Mouse (Mus musculus) hindbrain, embryonic 11.5 days (tissue): ENCODE data around the gene Lce3e. TPM values are rescaled to one million over a fixed set of nuclear protein-coding genes. Genes with fewer than 3 reads are reported as not detected.

Source experiments
- ATAC-seq: fragments of 200-750 bp; cut with Nextera tagmentation; 2 replicates; pipeline ENCODE4 v1.8.0; 2017; ENCODE audit warnings: mild to moderate bottlenecking, moderate TSS enrichment, moderate library complexity; ENCODE audit not compliant: low FRiP score
- DNase-seq: peaks from one replicate; pipeline ENCODE4 v3.0.0-alpha.2; 2015; ENCODE audit warnings: low spot score
- H3K27ac ChIP-seq: fragments of 300-500 bp; sonication (generic); 2 replicates; pipeline ENCODE4 v1.5.1; 2014; ENCODE audit warnings: mild to moderate bottlenecking, low read depth, low read length
- H3K27me3 ChIP-seq: fragments of 300-500 bp; sonication (generic); 2 replicates; pipeline ENCODE4 v1.6.1; 2014; ENCODE audit warnings: mild to moderate bottlenecking, low read length, moderate library complexity, mixed read lengths; ENCODE audit not compliant: control insufficient read depth, insufficient read depth
- H3K36me3 ChIP-seq: fragments of 300-500 bp; sonication (generic); 2 replicates; pipeline ENCODE4 v1.6.1; 2014; ENCODE audit warnings: mild to moderate bottlenecking, low read length, moderate library complexity, mixed read lengths; ENCODE audit not compliant: control insufficient read depth, insufficient read depth
- H3K4me1 ChIP-seq: fragments of 300-500 bp; sonication (generic); replicated peaks from 2 replicates; pipeline ENCODE4 v1.6.1; 2014; ENCODE audit warnings: low read length, mixed read lengths; ENCODE audit not compliant: control insufficient read depth, insufficient read depth
- H3K4me2 ChIP-seq: fragments of 300-500 bp; sonication (generic); replicated peaks from 2 replicates; pipeline ENCODE4 v1.6.1; 2014; ENCODE audit warnings: mild to moderate bottlenecking, low read depth, low read length
- H3K4me3 ChIP-seq: fragments of 300-500 bp; sonication (generic); 2 replicates; pipeline ENCODE4 v1.5.1; 2014; ENCODE audit warnings: low read depth, low read length
- H3K9ac ChIP-seq: fragments of 300-500 bp; sonication (generic); 2 replicates; pipeline ENCODE4 v1.6.1; 2014; ENCODE audit warnings: low read depth, low read length
- H3K9me3 ChIP-seq: fragments of 300-500 bp; sonication (generic); 2 replicates; pipeline ENCODE4 v1.6.1; 2016; ENCODE audit warnings: low read length; ENCODE audit not compliant: control insufficient read depth
- whole genome bisulfite sequencing: fragments of 180-500 bp; shearing (Covaris S2); extraction: QIAGEN DNeasy Blood & Tissue Kit; methylation state at CpG from one replicate; pipeline ENCODE4 v1.1.7; 2014; 5-methylcytosine and 5-hydroxymethylcytosine counted together
- polyA plus RNA-seq: library from polyadenylated mRNA; unstranded; fragments of >200 nt; fragmentation: Nextera tagmentation; extraction: Ambion mirVana; gene quantifications from 2 replicates; pipeline ENCODE4 v1.2.1, GENCODE M21; 2014

The Lce3e gene
- not detected in 2 replicates for polyA plus RNA-seq

- Histone ChIP-seq H3K4me1 (no peaks in the 10 kb centered on the region), H3K4me2 (no peak within 1 kb of the TSS), H3K27ac (no peak within 1 kb of the TSS), H3K27me3 (no peaks in the 10 kb centered on the region), H3K36me3 (no peaks in the 10 kb centered on the region), H3K4me3 (no peak within 1 kb of the TSS), H3K9ac (no peak within 1 kb of the TSS), H3K9me3 (no peaks in the 10 kb centered on the region)
- no peak for ATAC-seq
- 100% methylated on average over 2 of the region's 2 CpGs for WGBS
- no peak for DNase-seq
These were observed at the start of gene Lce3e for GRCm38 (mm10) chr3:92966761-92967160. Gene Lce3e, plus strand, starts transcription at chr3:92967061.

- Histone ChIP-seq H3K4me2 (no peak overlapping the region), H3K9me3 (no peaks in the 10 kb centered on the region), H3K36me3 (no peaks in the 10 kb centered on the region), H3K27ac (no peak overlapping the region), H3K27me3 (no peaks in the 10 kb centered on the region), H3K4me3 (no peak overlapping the region), H3K4me1 (no peaks in the 10 kb centered on the region), H3K9ac (no peak overlapping the region)
- 68% methylated on average over 4 of the region's 4 CpGs for WGBS
- DNase-seq, result peak; percentile 52
- peak; percentile 61; the same call in 1 of the 2 replicates for ATAC-seq
These were observed 46.5 kb upstream of the Lce3e start for GRCm38 (mm10) chr3:92920364-92920763.

- DNase-seq, result no peak
- no peaks in the 10 kb centered on the region for H3K36me3 ChIP-seq
- H3K27me3 ChIP-seq, result no peaks in the 10 kb centered on the region
- H3K4me3 ChIP-seq, result no peak within 1 kb of the TSS
- H3K9me3 ChIP-seq, result no peaks in the 10 kb centered on the region
- no peak within 1 kb of the TSS for H3K9ac ChIP-seq
- no peak for ATAC-seq
- no peak within 1 kb of the TSS for H3K27ac ChIP-seq
- H3K4me1 ChIP-seq, result no peaks in the 10 kb centered on the region
- WGBS, result 66% methylated on average over 2 of the region's 2 CpGs
- H3K4me2 ChIP-seq, result no peak within 1 kb of the TSS
These were observed 40.7 kb upstream of the Lce3e start, which contains the start of gene Lce3a for GRCm38 (mm10) chr3:92926130-92926529. Gene Lce3a, minus strand, starts transcription at chr3:92926230.

- no peak for ATAC-seq
- WGBS, result 60% methylated on average over 2 of the region's 2 CpGs
These were observed 34.2 kb upstream of the Lce3e start, which contains the start of gene Lce3b for GRCm38 (mm10) chr3:92932679-92933078. Gene Lce3b, plus strand, starts transcription at chr3:92932979.

GRCm38 (mm10) chr3:92944186-92944585 is 22.7 kb upstream of the Lce3e start, which contains the start of gene Lce3c:
Gene Lce3c, plus strand, starts transcription at chr3:92944486.
- Histone ChIP-seq H3K4me3 (no peak within 1 kb of the TSS), H3K27ac (no peak within 1 kb of the TSS), H3K9ac (no peak within 1 kb of the TSS), H3K9me3 (no peaks in the 10 kb centered on the region), H3K36me3 (no peaks in the 10 kb centered on the region), H3K4me1 (no peaks in the 10 kb centered on the region), H3K4me2 (no peak within 1 kb of the TSS), H3K27me3 (no peaks in the 10 kb centered on the region)
- WGBS, result 80% methylated on average over 1 of the region's 1 CpGs
- DNase-seq (no peak), ATAC-seq (no peak)

More at GRCm38 (mm10) chr3:92932679-92933078, 34.2 kb upstream of the Lce3e start, which contains the start of gene Lce3b:
- H3K36me3 ChIP-seq, result no peaks in the 10 kb centered on the region
- H3K4me3 ChIP-seq, result no peak within 1 kb of the TSS
- no peaks in the 10 kb centered on the region for H3K4me1 ChIP-seq
- no peaks in the 10 kb centered on the region for H3K27me3 ChIP-seq
- no peak within 1 kb of the TSS for H3K4me2 ChIP-seq
- no peak within 1 kb of the TSS for H3K27ac ChIP-seq
- no peak for DNase-seq
- H3K9ac ChIP-seq, result no peak within 1 kb of the TSS
- H3K9me3 ChIP-seq, result no peaks in the 10 kb centered on the region

DNA sequence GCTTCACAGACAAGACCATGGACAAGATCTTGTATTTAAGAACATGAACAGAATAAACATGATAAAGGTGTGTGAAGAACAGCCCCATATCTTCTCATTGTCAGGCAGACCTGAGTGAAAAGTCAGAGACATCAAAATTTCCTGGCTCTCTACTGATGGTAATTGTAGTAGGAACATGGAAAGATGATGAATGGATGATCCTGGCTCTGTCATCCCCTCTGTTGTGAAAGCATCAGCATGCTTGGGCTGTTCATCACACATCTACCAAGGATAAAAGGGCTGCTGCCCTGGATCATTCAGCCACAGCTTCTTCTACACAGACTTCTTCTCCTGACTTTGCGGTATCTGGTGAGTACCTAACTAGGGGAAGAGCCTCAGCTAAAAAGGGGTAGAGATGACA is 9.8 kb upstream of the Lce3e start, which contains the start of gene Lce3d:
Lce3d (plus strand) TSS at position 301 of the 400 bp plus-strand sequence.
- Histone ChIP-seq H3K36me3 (no peaks in the 10 kb centered on the region), H3K4me2 (no peak within 1 kb of the TSS), H3K9ac (no peak within 1 kb of the TSS), H3K9me3 (no peaks in the 10 kb centered on the region), H3K27me3 (no peaks in the 10 kb centered on the region), H3K27ac (no peak within 1 kb of the TSS), H3K4me3 (no peak within 1 kb of the TSS), H3K4me1 (no peaks in the 10 kb centered on the region)
- 100% methylated on average over 1 of the region's 1 CpGs for WGBS
- DNase-seq (no peak), ATAC-seq (no peak)

GRCm38 (mm10) chr3:92978484-92978883 is 11.6 kb downstream of the Lce3e start:
- Histone ChIP-seq H3K36me3 (no peaks in the 10 kb centered on the region), H3K4me2 (no peak overlapping the region), H3K27me3 (no peaks in the 10 kb centered on the region), H3K9me3 (no peaks in the 10 kb centered on the region), H3K4me3 (no peak overlapping the region), H3K27ac (no peak overlapping the region), H3K4me1 (no peaks in the 10 kb centered on the region), H3K9ac (no peak overlapping the region)
- DNase-seq, result no peak
- 89% methylated on average over 2 of the region's 2 CpGs for WGBS
- no peak for ATAC-seq

DNA sequence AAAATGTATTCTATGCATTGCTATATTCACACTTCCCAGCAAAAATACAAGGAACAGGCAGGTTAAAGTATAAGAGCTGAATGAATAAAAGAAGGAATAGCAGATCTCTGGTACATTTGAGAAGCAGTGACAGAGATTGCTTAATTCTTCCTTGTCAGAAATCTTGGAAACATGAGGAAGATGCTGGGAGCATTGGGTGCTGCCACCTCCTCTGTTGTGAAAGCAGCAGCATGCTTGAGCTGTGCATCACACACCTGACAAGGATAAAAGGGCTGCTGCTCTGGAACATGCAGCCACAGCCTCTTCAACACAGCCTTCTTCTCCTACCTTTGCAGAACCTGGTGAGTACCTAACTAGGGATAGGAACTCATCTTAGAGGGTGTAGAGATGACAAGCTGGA is 25.1 kb downstream of the Lce3e start, which contains the start of gene Lce3f:
Lce3f (plus strand) TSS at position 301 of the 400 bp plus-strand sequence.
- H3K27me3 ChIP-seq, result no peaks in the 10 kb centered on the region
- H3K4me1 ChIP-seq, result no peaks in the 10 kb centered on the region
- ATAC-seq (no peak), DNase-seq (no peak)
- no peaks in the 10 kb centered on the region for H3K9me3 ChIP-seq
- no peak within 1 kb of the TSS for H3K27ac ChIP-seq
- no peak within 1 kb of the TSS for H3K4me2 ChIP-seq
- H3K36me3 ChIP-seq, result no peaks in the 10 kb centered on the region
- H3K4me3 ChIP-seq, result no peak within 1 kb of the TSS
- H3K9ac ChIP-seq, result no peak within 1 kb of the TSS

- WGBS, result 5% methylated on average over 7 of the region's 7 CpGs
These were observed 31.8 kb downstream of the Lce3e start for GRCm38 (mm10) chr3:92998691-92999090.

More at GRCm38 (mm10) chr3:92998691-92999090, 31.8 kb downstream of the Lce3e start:
- no peaks in the 10 kb centered on the region for H3K27me3 ChIP-seq
- peak; percentile 91 for ATAC-seq
- H3K36me3 ChIP-seq, result no peaks in the 10 kb centered on the region
- no peak overlapping the region for H3K4me3 ChIP-seq
- H3K4me1 ChIP-seq, result no peaks in the 10 kb centered on the region
- H3K9me3 ChIP-seq, result no peaks in the 10 kb centered on the region
- no peak overlapping the region for H3K27ac ChIP-seq
- no peak overlapping the region for H3K9ac ChIP-seq
- no peak overlapping the region for H3K4me2 ChIP-seq
- peak; percentile 83 for DNase-seq
